Mouse (Mus musculus) Patski (cell line): Measurements from ENCODE around the gene Mvd. TPM values are rescaled to one million over a fixed set of nuclear protein-coding genes. Genes with fewer than 3 reads are reported as not detected.

Experiments used
- ATAC-seq: fragments of 100-300 bp; one replicate; pipeline ENCODE4 v1.8.0; 2021
- CTCF ChIA-PET: fragments of 350-600 bp; sonication (Branson Sonifier 250); formaldehyde crosslinking; loops from one replicate; lab custom pipeline; 2022; ENCODE audit warnings: inconsistent platforms; lab: Charles Lee
- POLR2A ChIA-PET: fragments of 350-600 bp; sonication (Branson Sonifier 250); formaldehyde crosslinking; loops from one replicate; lab custom pipeline; 2022; ENCODE audit warnings: antibody characterized with exemption, inconsistent platforms; lab: Charles Lee
- DNase-seq: peaks from one replicate; pipeline ENCODE4 v3.0.0-alpha.2; 2011; ENCODE audit warnings: low read depth, low spot score
- H3K27me3 ChIP-seq: fragments of 371-371 bp; one replicate; pipeline ENCODE4 v1.5.1; 2021
- CTCF ChIP-seq: fragments of 100-300 bp; IDR thresholded peaks from one replicate; pipeline ENCODE4 v1.5.1; 2021
- in situ Hi-C: fragments of 300-500 bp; cut with MboI; formaldehyde crosslinking; loops from 3 replicates; pipeline ENCODE4 v1.11.1; 2018; ENCODE audit warnings: low pct_unique_long_range_greater_than_20kb, mixed read lengths
- polyA plus RNA-seq: library from polyadenylated mRNA; unstranded; gene quantifications from one replicate; pipeline ENCODE4 v1.2.3, GENCODE M21; 2021

The Mvd gene
- polyA plus RNA-seq, 1 experiment from 2014 or later, result 21.9 TPM

DNA sequence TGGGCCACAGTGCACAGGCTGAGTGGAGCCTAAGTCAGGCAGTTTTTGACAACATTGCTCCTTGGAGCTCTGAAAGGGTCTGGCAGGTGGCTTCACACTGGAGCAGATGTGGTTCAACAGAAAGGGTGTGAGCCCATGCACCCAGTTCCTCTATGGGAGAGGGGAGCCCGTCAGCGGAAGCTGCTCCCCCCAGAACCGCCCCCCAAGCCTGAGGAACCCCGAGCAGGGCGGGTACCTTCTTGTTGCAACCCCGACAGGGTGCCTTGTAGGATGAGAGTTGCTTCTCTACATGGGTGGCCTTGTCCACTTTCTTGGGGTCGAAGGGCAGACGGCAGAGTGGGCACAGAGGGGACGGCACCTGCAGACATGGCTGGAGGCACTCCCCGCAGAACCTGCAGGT lies 26.7 kb upstream of the Mvd start:
- CTCF ChIA-PET, result interaction anchor here (1.0 kb wide), 1 partner anchor 25 kb away, joined by 3 read pairs; no protein-coding TSS in a partner anchor
- POLR2A ChIA-PET, result no interaction called here
- TF ChIP-seq CTCF, result no peak
- no peak for ATAC-seq
- in situ Hi-C loops, result no loop called here
- no peaks in the 10 kb centered on the region for H3K27me3 ChIP-seq
- no peak for DNase-seq

DNA sequence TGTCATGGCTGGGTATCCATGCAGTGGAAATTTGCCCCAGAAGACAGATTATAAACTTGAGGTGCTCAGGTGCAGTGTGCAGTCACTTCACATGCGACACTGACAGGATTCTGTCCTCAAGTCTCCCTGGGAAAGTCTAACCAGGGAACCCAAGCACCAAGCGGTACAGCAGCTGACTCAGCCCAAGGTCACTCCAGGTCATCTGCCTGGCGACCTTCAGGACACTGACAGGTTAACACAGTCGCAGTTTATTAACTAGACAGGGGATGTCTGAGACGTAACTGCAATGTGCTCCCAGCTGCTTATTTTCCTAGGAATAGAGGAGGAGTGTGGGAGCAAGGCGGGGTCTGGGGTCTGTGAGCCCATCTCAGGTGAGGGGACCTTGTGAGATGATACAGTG lies 26.2 kb upstream of the Mvd start:
- no peak for TF ChIP-seq CTCF
- CTCF ChIA-PET, result interaction anchor here (1.0 kb wide), 1 partner anchor 25 kb away, joined by 3 read pairs; no protein-coding TSS in a partner anchor
- in situ Hi-C loops, result no loop called here

DNA sequence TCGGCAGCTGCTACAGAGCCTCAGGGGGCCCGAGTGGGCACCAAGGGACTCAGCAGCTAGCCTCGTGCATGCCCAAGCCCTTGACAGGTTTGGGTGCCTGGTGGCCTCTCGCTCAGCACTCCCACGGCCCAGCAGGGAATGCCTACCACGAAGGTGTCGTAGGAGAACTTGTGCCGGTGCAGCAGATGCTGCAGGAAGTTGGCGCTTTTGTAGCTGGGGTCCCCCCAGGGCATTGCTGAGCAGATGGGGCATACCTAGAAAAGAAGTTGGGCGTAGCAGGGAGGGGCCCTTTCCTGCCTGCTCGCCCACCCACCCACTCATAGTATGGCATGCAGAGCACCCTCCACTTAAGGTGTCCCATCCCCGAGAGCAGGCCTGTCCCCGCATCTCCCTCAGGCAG lies 24.6 kb upstream of the Mvd start:
- ATAC-seq (no peak), DNase-seq (no peak)
- in situ Hi-C loops, result no loop called here
- no peaks in the 10 kb centered on the region for H3K27me3 ChIP-seq
- TF ChIP-seq CTCF, result no peak
- ChIA-PET CTCF (no interaction called here), POLR2A (no interaction called here)

More for the DNA sequence above, 26.2 kb upstream of the Mvd start:
- no peak for ATAC-seq
- POLR2A ChIA-PET, result no interaction called here
- H3K27me3 ChIP-seq, result no peaks in the 10 kb centered on the region
- DNase-seq, result no peak

DNA sequence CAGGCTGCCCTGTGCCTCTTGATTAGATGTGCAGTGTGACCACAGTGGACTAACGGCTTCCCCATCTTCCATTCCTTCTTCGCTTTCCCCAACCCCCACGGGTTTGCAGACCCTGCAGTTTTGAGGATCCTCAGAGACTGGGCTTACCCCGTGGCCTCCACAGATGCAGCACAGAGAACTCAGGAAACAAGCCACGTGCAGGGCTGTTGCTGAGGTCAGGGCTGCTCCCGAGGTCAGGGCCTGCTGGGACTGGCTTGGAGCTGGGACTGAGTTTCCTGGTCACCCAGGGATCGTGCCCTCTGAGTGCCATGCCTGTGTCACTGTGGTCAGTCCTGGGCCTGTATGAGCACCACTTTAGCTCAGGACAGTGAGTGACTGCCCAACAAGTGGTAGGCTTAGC lies 21.8 kb upstream of the Mvd start:
- DNase-seq, result no peak
- ATAC-seq, result no peak
- no peaks in the 10 kb centered on the region for H3K27me3 ChIP-seq
- ChIA-PET POLR2A (interaction anchor here (0.5 to 0.8 kb wide), 2 partner anchors 12 to 21 kb away, joined by 3 read pairs; no protein-coding TSS in a partner anchor), CTCF (no interaction called here)
- in situ Hi-C loops, result no loop called here
- no peak for TF ChIP-seq CTCF

DNA sequence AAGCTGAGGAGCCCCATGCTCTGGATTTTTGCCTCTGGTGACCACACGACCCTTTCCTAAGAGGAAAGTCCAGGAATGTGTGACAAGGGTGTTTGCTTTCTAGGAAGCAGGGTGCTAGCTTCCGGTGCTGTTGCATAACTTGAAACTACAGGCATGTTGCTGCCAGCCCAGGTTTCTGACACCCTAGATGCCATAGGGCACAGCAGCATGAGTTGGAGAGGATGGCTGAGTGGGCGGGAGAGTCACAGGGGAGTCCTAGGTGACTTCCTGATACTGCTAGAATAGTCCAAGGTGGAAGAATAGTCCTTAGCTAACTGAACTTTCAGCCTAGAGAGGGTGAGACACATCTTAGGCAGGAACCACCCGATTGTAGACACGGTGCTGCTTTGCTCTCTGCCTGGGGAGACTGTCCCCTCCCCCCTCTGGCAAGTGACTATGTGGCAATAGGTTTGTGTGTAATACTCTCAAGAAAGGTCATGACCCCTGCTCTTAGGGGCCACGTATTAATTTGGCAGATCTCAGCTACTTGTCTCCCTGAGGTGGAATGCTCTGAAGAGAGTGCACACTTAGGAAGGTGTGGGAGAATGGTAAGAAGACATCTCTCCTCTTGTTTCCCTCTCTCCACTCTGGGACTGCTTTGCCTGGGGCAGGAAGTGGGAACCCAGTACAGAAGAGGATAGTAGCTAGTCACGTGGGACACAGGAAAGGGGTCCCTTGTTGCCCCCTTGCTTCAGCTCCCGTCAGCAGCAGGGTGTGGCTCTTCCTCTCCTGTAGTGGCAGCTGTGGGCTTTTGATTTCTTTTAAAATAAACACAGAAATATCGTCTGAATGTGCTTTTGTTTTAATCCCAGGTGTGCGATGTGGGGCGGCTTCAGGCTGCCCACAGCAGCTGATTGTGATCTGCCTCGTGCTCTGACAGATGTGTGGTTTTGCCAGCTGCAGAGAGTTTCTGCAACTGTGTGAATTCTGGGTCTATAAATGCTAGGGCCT lies 20.7 kb upstream of the Mvd start:
- ChIA-PET POLR2A (interaction anchor here (2.4 kb wide), 1 partner anchor 11 kb away, joined by 10 read pairs; the partner anchor contains the start of genes Ctu2 and Rnf166), CTCF (interaction anchor here (1.0 to 1.5 kb wide), 3 partner anchors 9 to 18 kb away, joined by 3 to 5 read pairs (median 3); no protein-coding TSS in a partner anchor)
- ATAC-seq (no peak), DNase-seq (no peak)
- H3K27me3 ChIP-seq, result no peaks in the 10 kb centered on the region
- no peak for TF ChIP-seq CTCF
- in situ Hi-C loops, result no loop called here

DNA sequence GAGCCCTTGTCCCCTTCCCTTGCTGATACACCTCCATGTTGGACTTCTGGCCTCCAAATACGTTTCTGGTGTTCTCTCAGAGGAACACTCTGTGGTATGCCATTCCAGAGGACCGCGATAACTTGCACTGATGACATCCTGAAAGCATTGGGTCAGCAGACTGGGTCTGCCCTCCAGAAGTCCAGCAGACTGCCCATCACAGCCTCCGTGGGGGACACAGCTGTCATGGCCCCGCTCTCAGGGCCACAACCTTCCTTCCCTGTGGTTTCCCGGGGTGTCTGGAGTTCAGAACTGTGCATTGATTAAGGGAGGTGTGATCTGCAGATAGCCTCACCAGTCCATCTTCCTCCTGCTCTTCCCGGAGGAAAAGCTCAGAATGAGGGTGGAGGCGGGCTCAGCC lies 19.3 kb upstream of the Mvd start:
- CTCF ChIA-PET, result interaction anchor here (1.1 kb wide), 1 partner anchor 13 kb away, joined by 3 read pairs; no protein-coding TSS in a partner anchor
- in situ Hi-C loops, result no loop called here
- TF ChIP-seq CTCF, result no peak
- POLR2A ChIA-PET, result interaction anchor here (0.6 to 2.4 kb wide), 2 partner anchors 13 to 87 kb away, joined by 3 to 10 read pairs; partner anchors contain the start of genes Ctu2 and Rnf166
- ATAC-seq, result no peak
- no peak for DNase-seq
- no peaks in the 10 kb centered on the region for H3K27me3 ChIP-seq

DNA sequence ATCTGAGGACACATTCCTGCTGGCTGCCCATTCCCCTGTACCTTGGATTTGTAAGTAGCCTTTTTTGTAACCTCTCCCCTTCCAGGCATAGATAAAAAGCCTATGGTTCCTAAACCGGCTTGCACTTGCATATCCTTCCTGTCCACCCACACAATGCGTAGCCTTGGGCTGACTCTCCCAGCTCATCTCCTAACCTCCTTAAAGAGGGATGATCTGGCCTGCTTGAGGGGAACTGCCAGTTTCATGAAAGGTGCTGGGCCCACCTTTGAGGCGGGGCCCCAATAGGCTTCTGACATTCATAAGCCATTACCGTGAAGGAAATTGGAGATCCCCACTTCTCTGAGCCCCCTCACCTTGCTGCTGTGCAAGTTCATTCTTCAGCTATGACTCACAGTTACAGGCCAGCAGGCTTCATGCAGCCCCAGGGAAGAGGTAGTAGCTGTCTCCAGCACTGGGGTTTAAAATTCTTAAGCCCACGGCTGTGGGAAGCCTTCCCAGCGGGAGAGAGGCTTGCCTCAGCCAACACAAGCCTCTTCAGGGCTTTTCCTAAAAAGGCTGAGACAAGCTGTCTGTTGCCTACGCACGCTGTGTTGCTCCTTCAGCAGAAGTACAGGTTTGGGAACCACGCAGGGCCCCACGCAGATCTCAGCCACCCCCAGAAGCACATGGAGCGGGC lies 18.4 kb upstream of the Mvd start:
- TF ChIP-seq CTCF, result no peak
- in situ Hi-C loops, result no loop called here
- CTCF ChIA-PET, result interaction anchor here (1.1 kb wide), 1 partner anchor 13 kb away, joined by 3 read pairs; no protein-coding TSS in a partner anchor
- POLR2A ChIA-PET, result interaction anchor here (0.6 to 0.7 kb wide), 2 partner anchors 9 to 12 kb away, joined by 3 read pairs; no protein-coding TSS in a partner anchor
- DNase-seq, result peak; percentile 87
- ATAC-seq, result peak; percentile 77
- H3K27me3 ChIP-seq, result no peaks in the 10 kb centered on the region

DNA sequence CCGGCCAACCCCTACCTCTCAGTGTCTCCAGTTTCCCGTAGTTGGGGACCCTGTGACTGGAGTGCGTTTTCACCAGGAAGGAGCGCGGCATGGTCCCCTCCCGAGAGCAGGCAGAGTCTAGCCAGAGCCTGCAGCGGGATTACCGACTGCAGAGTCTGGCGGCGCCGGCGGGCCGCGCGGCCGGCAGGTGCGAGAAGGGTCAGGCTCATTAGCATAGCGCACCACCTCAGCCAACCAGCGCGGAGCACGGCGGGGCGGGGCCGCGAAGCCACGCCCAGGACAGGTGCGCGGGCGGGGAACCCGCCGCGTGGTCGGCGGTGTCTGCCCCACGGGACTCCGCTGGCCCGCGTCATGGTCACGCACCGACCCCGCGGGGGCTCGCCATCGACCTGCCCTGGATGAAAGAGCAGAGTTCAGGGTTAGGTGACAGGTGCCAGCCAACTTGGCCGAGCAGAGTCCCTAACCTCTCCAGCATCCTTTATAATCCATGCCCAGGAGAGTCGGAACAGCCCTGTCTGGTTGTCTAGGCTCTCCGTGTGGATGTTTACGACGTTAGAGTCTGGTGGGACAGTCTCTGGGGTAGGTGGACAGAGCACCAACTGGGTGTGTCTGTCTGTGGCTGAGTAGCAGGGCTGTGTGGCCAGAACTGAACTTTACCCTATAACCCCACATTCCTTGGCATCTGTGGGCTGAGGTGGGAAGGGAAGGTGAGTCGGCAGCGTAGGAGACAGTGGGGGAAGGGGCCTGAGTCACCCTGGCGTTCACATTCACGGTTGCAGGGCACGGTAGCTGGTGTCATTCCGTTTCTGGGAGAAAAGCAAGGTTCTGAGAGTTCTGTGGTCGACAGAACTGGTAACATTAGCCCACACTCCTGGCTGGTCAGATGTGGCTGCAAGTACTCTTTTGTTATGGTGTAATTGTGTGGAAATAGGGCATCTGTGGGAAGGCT lies 17.6 kb upstream of the Mvd start, which contains the start of gene Snai3:
TSS of gene Snai3 (minus strand) at position 210 of the 949 bp plus-strand sequence.
- POLR2A ChIA-PET, result interaction anchor here (0.6 kb wide), 1 partner anchor 8 kb away, joined by 3 read pairs; no protein-coding TSS in a partner anchor
- CTCF ChIA-PET, result interaction anchor here (2.3 kb wide), 1 partner anchor 16 kb away, joined by 12 read pairs; the partner anchor contains the start of gene Mvd
- H3K27me3 ChIP-seq, result no peaks in the 10 kb centered on the region
- ATAC-seq, result peak; percentile 31
- TF ChIP-seq CTCF, result no peak
- peak; percentile 47 for DNase-seq
- in situ Hi-C loops, result no loop called here

DNA sequence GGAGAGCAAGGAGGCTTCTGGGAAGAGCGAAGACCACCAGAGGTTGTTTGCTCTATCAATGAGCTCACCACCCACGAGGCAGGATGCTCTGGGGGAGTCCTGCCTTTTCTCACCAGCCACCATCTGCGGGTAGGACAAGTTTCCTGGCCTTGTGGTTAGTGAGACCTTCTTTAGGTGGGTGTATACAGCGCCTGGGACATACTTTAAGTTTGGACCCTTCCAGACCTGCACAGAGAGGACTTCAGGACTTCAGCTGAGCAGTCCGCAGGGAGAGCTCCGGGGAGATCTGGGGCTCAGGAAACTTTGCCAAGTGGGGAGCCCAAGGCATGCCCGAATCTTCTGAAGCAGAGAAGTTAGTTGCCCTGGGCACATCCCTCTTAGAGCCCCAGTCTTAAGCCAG lies 16.8 kb upstream of the Mvd start:
- POLR2A ChIA-PET, result interaction anchor here (0.6 to 0.8 kb wide), 2 partner anchors 16 to 37 kb away, joined by 3 read pairs; no protein-coding TSS in a partner anchor
- in situ Hi-C loops, result no loop called here
- CTCF ChIA-PET, result interaction anchor here (2.3 kb wide), 1 partner anchor 16 kb away, joined by 12 read pairs; the partner anchor contains the start of gene Mvd
- H3K27me3 ChIP-seq, result no peaks in the 10 kb centered on the region
- DNase-seq, result no peak
- no peak for ATAC-seq
- no peak for TF ChIP-seq CTCF
